Mouse (Mus musculus): ENCODE results near the gene Slc9a9. TPM values are rescaled to one million over a fixed set of nuclear protein-coding genes. Genes with fewer than 3 reads are reported as not detected.

Slc9a9 gene
- polyA plus RNA-seq, 1 experiment, result 0.69 TPM

DNA sequence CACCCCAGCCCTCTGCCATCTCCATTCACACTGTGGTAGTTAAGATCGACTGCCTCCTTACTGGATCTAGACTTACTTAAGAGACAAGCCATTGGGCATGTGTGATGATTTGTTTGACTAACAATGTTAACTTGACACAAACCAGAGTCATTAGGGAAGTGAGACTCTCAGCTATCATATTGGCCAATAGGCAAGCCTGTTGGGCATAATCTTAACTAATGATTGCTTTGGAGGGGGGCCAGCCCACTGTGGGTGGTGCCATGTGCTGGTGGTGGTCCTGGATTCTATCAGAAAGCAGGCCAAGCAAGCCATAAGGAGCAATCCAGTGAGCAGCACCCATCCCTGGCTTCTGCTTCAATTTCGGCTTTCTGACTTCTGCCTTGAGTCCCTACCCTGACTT is 398.8 kb downstream of the Slc9a9 start:
- TF ChIP-seq GATA1 (IDR thresholded peaks at IDR 0.05; ENCODE audit: borderline replicate concordance, low read length), result no peak
- no peak for TF ChIP-seq FLI1 (IDR thresholded peaks at IDR 0.05; ENCODE audit: low read length)
- Histone ChIP-seq H3K9me3 (peaks cover 21% of the 10 kb centered on the region), H3K4me1 (no peaks in the 10 kb centered on the region), H3K36me3 (replicated peaks; ENCODE audit: low read length) (peaks cover 2% of the 10 kb centered on the region), H3K4me3 (replicated peaks) (no peak overlapping the region), H3K27me3 (replicated peaks) (peaks cover 2% of the 10 kb centered on the region)

DNA sequence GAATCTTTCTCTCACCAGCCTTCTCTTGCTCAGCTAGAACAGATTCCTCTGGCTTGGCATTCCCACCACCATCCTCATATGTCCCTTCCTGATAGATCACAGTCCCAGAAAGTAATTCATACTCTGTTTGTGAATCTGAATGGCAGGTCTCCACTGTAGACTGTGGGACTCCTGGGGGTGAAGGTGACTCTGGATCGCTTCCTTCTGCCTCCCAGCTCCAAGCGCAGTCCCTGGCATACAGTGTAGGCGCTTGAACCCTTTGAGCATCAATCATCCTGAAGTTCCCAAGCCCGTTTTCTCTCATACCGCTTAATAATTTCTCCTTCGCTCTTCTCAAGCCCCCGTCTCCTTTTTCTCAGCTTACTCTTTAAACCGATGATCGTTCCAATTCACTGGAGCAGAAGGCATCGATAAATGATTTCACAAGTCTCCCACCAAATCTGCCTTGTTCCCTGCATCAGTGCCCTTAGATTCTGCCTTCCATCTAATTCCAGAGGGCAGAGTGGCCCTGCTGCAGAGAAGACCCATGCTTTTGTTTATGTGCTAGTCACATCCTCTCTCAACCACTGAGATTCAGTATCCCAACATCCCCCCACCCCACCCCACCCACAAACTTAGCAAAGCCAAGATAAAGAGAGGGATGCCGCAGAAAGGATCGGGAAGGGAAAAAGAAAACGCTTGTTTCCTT is 401.3 kb downstream of the Slc9a9 start:
- TF ChIP-seq GATA1 (IDR thresholded peaks at IDR 0.05; ENCODE audit: borderline replicate concordance, low read length) (no peak), FLI1 (IDR thresholded peaks at IDR 0.05; ENCODE audit: low read length) (no peak)
- Histone ChIP-seq H3K36me3 (replicated peaks; ENCODE audit: low read length) (peaks cover 2% of the 10 kb centered on the region), H3K4me1 (no peaks in the 10 kb centered on the region), H3K4me3 (replicated peaks) (no peak overlapping the region), H3K27me3 (replicated peaks) (peaks cover 7% of the 10 kb centered on the region), H3K9me3 (peaks cover 14% of the 10 kb centered on the region)

DNA sequence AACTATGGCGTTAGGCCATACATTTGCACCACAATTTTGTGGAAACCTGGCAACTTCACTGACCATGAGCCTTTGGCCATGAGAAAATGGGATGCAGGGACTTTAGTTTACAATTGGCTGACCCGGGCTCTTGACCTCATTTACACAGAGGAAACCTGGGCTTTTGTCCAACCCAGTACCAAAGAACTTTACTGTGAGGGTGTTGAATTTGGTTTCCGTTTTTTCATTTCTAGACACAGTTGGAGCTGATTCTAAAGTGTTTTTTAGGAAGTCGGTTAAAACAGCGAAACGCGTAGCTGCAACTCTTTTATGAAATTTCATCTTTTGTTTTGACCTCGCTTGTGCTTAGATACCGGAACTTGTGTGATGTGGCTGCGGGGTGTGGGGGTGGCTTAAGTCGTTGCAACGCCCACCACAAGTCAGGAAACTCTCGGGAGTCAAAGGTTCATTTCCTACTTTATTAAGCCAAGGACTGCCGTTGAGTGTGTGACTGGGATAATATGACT is 402.8 kb downstream of the Slc9a9 start:
- no peak for TF ChIP-seq FLI1 (IDR thresholded peaks at IDR 0.05; ENCODE audit: low read length)
- no peak for TF ChIP-seq GATA1 (IDR thresholded peaks at IDR 0.05; ENCODE audit: borderline replicate concordance, low read length)
- H3K4me3 ChIP-seq (replicated peaks), result no peak overlapping the region
- H3K27me3 ChIP-seq (replicated peaks), result peaks cover 6% of the 10 kb centered on the region
- H3K36me3 ChIP-seq (replicated peaks; ENCODE audit: low read length), result peaks cover 2% of the 10 kb centered on the region
- H3K9me3 ChIP-seq, result peaks cover 14% of the 10 kb centered on the region
- H3K4me1 ChIP-seq, result no peaks in the 10 kb centered on the region

DNA sequence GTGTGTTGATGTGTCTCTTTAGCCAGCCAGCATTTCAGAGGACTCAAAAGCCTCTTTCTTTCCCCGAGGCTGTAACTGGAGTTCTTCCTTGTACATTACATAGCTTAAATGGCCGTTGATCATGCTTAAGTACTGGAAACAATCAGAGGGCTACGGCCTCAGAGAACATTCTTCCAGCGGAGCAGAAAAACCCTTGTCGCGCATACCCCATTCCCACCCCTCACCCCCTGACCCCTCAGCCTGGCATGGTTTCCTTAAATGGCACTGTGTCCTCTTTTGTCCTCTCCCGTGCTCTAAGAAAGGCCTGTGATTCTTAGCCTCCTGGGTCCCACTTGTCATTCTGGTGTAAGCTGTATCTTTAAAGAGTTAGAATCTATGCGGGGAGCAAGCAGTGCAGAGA is 404.0 kb downstream of the Slc9a9 start:
- Histone ChIP-seq H3K4me1 (peaks cover 2% of the 10 kb centered on the region; the same call in 1 of the 2 replicates), H3K36me3 (replicated peaks; ENCODE audit: low read length) (no peaks in the 10 kb centered on the region), H3K4me3 (replicated peaks) (no peak overlapping the region), H3K27me3 (replicated peaks) (peaks cover 6% of the 10 kb centered on the region), H3K9me3 (peaks cover 7% of the 10 kb centered on the region)
- TF ChIP-seq FLI1 (IDR thresholded peaks at IDR 0.05; ENCODE audit: low read length) (no peak), GATA1 (IDR thresholded peaks at IDR 0.05; ENCODE audit: borderline replicate concordance, low read length) (no peak)

DNA sequence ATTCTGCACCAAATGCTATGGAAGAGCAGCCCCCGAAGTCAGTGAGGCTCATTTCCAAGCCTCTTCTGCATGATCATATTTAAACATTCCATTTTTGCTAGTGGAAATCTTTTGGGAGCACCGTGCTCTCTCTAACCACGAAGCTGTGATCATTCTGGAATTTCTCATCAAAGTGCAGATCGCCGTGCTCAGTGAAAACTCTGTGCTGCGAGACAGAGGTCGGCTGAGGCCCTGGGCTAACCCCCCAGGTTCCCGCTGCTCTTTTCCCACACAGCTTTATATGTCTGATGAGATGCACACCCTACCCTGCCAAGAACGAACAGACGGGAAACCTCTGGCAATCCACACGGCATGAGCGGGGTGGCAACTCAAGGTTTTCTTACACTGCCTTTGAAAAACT is 406.1 kb downstream of the Slc9a9 start:
- Histone ChIP-seq H3K27me3 (replicated peaks) (peaks cover 9% of the 10 kb centered on the region), H3K4me3 (replicated peaks) (no peak overlapping the region), H3K9me3 (no peaks in the 10 kb centered on the region), H3K36me3 (replicated peaks; ENCODE audit: low read length) (no peaks in the 10 kb centered on the region), H3K4me1 (peaks cover 13% of the 10 kb centered on the region)
- TF ChIP-seq FLI1 (IDR thresholded peaks at IDR 0.05; ENCODE audit: low read length), result no peak
- no peak for TF ChIP-seq GATA1 (IDR thresholded peaks at IDR 0.05; ENCODE audit: borderline replicate concordance, low read length)

DNA sequence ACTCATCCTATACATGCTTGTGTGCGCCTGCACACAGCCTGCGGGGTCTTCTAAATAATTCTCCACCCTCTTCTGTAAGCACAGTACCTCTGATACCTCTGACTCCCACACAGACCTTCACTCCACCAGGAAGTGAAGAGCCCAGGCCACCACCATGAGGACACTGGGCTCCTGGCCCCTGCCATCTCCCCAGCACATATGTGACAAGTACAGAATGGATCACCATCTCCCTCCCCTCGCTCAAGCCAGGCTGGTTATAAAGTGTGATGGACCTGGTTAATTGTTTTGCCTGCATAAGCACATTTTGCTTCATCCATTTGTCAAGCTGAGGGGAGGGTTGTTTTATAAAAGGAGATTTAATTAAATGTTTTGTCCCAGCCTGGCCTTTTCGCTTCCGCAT is 408.2 kb downstream of the Slc9a9 start:
- H3K36me3 ChIP-seq (replicated peaks; ENCODE audit: low read length), result no peaks in the 10 kb centered on the region
- H3K27me3 ChIP-seq (replicated peaks), result peaks cover 9% of the 10 kb centered on the region
- H3K4me3 ChIP-seq (replicated peaks), result no peak overlapping the region
- H3K4me1 ChIP-seq, result peaks cover 13% of the 10 kb centered on the region
- TF ChIP-seq FLI1 (IDR thresholded peaks at IDR 0.05; ENCODE audit: low read length) (no peak), GATA1 (IDR thresholded peaks at IDR 0.05; ENCODE audit: borderline replicate concordance, low read length) (no peak)
- no peaks in the 10 kb centered on the region for H3K9me3 ChIP-seq

DNA sequence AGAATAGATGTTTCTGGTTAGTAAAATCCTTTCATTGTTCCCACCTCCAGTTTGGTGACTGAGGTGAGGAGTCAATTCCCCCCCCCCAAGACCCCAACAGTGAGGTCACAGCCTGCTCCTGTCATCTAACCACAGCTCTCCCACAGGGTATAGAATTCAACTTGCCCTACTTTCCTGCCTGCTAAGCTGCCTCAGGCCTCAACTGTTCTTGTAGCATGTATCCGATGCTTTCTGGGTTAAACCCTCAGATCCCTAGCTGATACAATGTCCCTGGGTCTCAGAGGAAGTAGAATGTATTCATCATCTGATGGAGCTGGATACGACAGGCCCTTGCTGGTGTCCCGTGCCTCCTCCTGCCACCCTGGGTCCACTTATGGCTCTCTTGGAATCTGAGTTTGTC is 408.9 kb downstream of the Slc9a9 start:
- H3K4me1 ChIP-seq, result peaks cover 13% of the 10 kb centered on the region
- no peaks in the 10 kb centered on the region for H3K9me3 ChIP-seq
- TF ChIP-seq GATA1 (IDR thresholded peaks at IDR 0.05; ENCODE audit: borderline replicate concordance, low read length) (no peak), FLI1 (IDR thresholded peaks at IDR 0.05; ENCODE audit: low read length) (no peak)
- H3K36me3 ChIP-seq (replicated peaks; ENCODE audit: low read length), result no peaks in the 10 kb centered on the region
- no peak overlapping the region for H3K4me3 ChIP-seq (replicated peaks)
- H3K27me3 ChIP-seq (replicated peaks), result peaks cover 12% of the 10 kb centered on the region

DNA sequence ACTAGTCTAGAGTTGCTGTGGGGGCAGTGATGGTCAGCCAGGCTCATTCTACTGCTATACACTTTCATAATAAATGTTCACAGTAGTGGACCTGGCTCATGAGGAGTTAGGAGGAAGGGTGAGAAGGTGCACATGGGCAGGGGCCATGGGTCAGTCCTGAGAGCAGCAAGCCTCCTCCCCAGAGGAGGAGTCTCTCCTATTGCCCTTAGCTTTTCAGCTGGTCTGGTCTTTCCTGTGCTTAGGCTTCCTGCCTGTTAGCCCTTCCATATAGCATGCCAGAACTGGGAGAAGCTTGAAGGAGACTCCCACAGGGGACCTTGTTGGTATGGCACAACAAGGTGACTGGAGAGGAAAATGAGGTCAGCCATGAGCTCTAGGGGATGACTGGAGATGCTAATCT is 410.2 kb downstream of the Slc9a9 start:
- Histone ChIP-seq H3K9me3 (no peaks in the 10 kb centered on the region), H3K27me3 (replicated peaks) (peaks cover 13% of the 10 kb centered on the region), H3K36me3 (replicated peaks; ENCODE audit: low read length) (no peaks in the 10 kb centered on the region), H3K4me1 (peaks cover 13% of the 10 kb centered on the region), H3K4me3 (replicated peaks) (no peak overlapping the region)
- TF ChIP-seq FLI1 (IDR thresholded peaks at IDR 0.05; ENCODE audit: low read length), result no peak
- no peak for TF ChIP-seq GATA1 (IDR thresholded peaks at IDR 0.05; ENCODE audit: borderline replicate concordance, low read length)

DNA sequence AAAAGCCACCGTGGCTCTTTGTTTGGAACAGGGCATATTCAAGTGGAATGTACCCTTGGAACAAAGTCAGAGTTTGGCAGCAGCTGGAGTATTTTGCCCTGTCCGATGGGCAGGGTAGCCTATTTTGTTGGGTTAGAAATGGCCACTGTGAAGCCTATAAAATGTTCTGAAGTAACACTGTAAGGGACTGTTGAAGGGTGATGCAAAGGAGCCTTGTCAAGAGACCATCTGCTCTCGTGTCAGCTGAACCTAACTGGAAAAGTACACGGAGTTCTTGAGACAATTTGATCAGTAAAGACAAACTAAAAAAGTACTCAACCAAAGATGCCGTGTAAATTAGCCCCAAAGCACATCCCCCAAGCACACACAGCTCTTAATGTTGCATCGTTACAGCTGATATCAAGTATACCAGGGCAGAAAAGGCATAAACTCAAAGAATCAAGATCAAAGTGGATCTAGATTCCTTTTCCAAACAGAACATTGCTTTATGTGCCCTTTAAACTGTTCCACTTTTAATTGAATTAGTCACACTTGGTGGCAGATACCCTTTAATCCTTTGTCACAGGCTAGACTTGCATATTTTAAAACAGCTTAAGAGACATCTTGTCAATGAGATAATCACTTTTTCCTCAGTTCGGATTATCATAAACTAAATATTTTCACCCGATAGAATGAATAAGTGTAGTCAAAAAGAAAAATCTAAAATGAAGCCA is 416.6 kb downstream of the Slc9a9 start:
- H3K4me3 ChIP-seq (replicated peaks), result no peak overlapping the region
- H3K9me3 ChIP-seq, result no peaks in the 10 kb centered on the region
- H3K36me3 ChIP-seq (replicated peaks; ENCODE audit: low read length), result no peaks in the 10 kb centered on the region
- TF ChIP-seq FLI1 (IDR thresholded peaks at IDR 0.05; ENCODE audit: low read length) (no peak), GATA1 (IDR thresholded peaks at IDR 0.05; ENCODE audit: borderline replicate concordance, low read length) (no peak)
- peaks cover 10% of the 10 kb centered on the region for H3K4me1 ChIP-seq
- H3K27me3 ChIP-seq (replicated peaks), result peaks cover 5% of the 10 kb centered on the region

DNA sequence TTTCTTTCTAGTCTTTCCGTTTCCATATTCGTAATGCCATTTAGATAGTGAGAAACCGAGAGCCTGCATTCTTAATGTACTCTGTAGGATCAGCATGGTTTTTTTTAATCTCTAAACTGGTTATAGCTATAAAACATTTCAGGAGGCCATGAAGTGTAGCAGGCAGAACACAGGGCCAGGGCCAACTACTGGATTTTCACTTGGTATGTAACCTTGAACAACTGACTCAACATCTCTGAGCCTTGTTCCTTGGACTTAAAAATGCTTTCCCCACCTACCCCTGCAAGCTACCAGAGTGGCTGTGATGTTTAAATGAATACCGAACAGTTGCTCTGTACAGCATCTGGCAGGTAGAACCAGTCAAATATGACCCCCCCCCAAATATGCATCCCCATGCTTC is 418.5 kb downstream of the Slc9a9 start:
- TF ChIP-seq GATA1 (IDR thresholded peaks at IDR 0.05; ENCODE audit: borderline replicate concordance, low read length) (no peak), FLI1 (IDR thresholded peaks at IDR 0.05; ENCODE audit: low read length) (no peak)
- H3K4me3 ChIP-seq (replicated peaks), result no peak overlapping the region
- peaks cover 16% of the 10 kb centered on the region for H3K4me1 ChIP-seq
- peaks cover 5% of the 10 kb centered on the region for H3K27me3 ChIP-seq (replicated peaks)
- H3K9me3 ChIP-seq, result no peaks in the 10 kb centered on the region
- no peaks in the 10 kb centered on the region for H3K36me3 ChIP-seq (replicated peaks; ENCODE audit: low read length)

All from megakaryocyte, embryonic 14.5 days (primary cell).